Mouse (Mus musculus) fibroblast of lung, adult 2 months (primary cell): Measurements from ENCODE around the gene Olfr360.
"Not testable (repeated sequence)": the region's sequence is repeated elsewhere in the genome, so short reads cannot be mapped to it uniquely, and the experiment has no call there.

Experiments used
- DNase-seq: peaks from one replicate; pipeline ENCODE4 v3.0.0-alpha.2; 2011; ENCODE audit warnings: low read depth

Olfr360 gene

DNA sequence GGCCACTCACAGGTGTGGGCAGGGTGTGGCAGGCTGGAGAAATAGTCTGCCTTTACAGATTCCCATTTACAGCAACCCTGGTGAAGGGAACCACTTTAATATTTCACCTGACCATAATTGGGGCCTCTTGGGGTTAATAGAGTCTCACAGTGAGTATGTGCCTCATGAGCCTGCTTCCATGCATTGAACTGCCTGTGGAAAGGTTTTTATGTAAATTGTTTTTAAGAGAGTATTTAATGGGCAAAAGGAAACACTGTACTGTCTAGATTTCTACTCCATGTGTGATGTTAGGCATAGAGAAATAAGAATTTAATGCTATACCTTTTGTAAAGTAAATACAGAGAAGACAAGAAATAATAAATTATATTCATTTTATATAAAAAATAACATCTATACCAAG lies at the start of gene Olfr360:
Gene Olfr360 (plus strand): TSS at position 301 of the 400 bp plus-strand sequence.
- DNase-seq: no peak

DNA sequence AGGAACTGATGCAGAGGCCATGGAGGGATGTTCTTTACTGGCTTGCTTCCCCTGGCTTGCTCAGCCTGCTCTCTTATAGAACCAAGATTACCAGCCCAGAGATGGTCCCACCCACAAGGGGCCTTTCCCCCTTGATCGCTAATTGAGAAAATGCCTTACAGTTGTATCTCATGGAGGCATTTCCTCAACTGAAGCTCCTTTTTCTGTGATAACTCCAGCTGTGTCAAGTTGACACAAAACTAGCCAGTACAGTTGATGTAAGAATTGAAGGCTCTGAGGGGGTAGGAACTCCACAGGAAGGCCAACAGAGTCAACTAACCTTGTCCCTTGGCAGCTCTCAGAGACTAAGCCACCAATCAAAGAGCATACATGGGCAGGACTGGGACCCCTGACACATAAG lies 23.6 kb downstream of the Olfr360 start, which contains the start of gene Olfr361:
Gene Olfr361 (minus strand): TSS at position 101 of the 400 bp plus-strand sequence.
- DNase-seq: not testable (repeated sequence)

DNA sequence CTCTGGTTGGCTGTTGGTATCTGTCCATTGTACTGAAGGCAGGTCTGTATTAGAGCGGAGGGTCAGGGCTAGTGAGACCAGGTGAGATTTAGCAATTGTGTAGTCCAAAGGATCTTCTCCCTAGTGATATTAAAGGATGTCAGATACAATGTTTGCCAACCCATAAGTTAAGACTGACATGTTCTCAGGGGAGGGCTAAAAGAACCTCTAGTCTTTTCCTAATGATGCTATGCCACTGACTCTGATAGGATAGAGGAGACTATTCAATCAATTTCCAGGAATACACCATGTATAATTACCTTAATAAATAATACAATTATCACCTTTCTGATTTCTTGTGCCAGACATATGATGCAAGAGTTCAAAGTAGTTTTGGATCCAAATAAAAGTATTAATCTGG lies 52.3 kb downstream of the Olfr360 start, which contains the start of gene Olfr362:
Gene Olfr362 (minus strand): TSS at position 101 of the 400 bp plus-strand sequence.
- DNase-seq: no peak
